ENCODE assay signal across 23 mouse cellular contexts in genomic region chr6:28102608-28103316, GRCm38 (mm10). TPM values are rescaled to one million over a fixed set of nuclear protein-coding genes. Genes with fewer than 3 reads are reported as not detected.
DNase-seq lines count a peak whose midpoint lies in the region; ATAC-seq and TF ChIP-seq lines count a peak whose summit lies in the region.
"Had no signal": no experiment of that assay in that cellular context is flagged by ENCODE, and none has a peak within 500 bp of the region (broad histone marks: within the 10 kb centered on the region; RNA-seq: fewer than 3 reads in every experiment).

No protein-coding gene starts in this region.

- no peak overlapping the region for H3K4me2 ChIP-seq in hindbrain, embryonic 11.5 days (replicated peaks; ENCODE audit: low read depth, low read length)
- H3K4me2 ChIP-seq in hindbrain, embryonic 14.5 days (replicated peaks) = no peak overlapping the region
- H3K4me2 ChIP-seq in neural tube, embryonic 15.5 days = no peak overlapping the region
- H3K4me2 ChIP-seq: embryonic facial prominence, embryonic 12.5 days; forebrain, embryonic 12.5 days; hindbrain, embryonic 13.5 days; intestine, embryonic 15.5 days had no signal

- H3K27ac ChIP-seq in hindbrain, embryonic 11.5 days (ENCODE audit: low read depth, low read length) = no peak overlapping the region
- no peak overlapping the region for H3K27ac ChIP-seq in hindbrain, embryonic 14.5 days
- no peak overlapping the region for H3K27ac ChIP-seq in neural tube, embryonic 15.5 days (replicated peaks)
- no peak overlapping the region for H3K27ac ChIP-seq in cerebellum, adult 2 months (ENCODE audit: insufficient read depth, low read length)
- H3K27ac ChIP-seq: embryonic facial prominence, embryonic 12.5 days; forebrain, embryonic 12.5 days; heart, embryonic 10.5 days; hindbrain, embryonic 13.5 days; intestine, embryonic 15.5 days had no signal

- peak; percentile 12 for DNase-seq in hindbrain, embryonic 11.5 days (ENCODE audit: low spot score)
- no peak for DNase-seq in hindbrain, embryonic 14.5 days (ENCODE audit: low spot score)
- peak; percentile 27 for DNase-seq in neural tube, embryonic 10.5 days (ENCODE audit: extremely low spot score, low spot score)
- peak; percentile 22 for DNase-seq in embryo, embryonic 9.5 days (ENCODE audit: extremely low spot score)
- DNase-seq in cerebellum, adult 2 months = no peak
- DNase-seq in thymus, postnatal 0 days (ENCODE audit: low spot score) = no peak
- DNase-seq: adrenal gland, adult 2 months; adrenal gland, postnatal 25 days; cerebellum, adult 11 months; cerebellum, adult 9-10 months; cerebellum, postnatal 25 days; gastrocnemius, postnatal 10 days; heart, adult 18-20 months; heart, postnatal 10 days; heart, postnatal 4 days had no signal

- H3K27me3 ChIP-seq in hindbrain, embryonic 11.5 days (ENCODE audit: control insufficient read depth, insufficient read depth, low read length) = no peaks in the 10 kb centered on the region
- H3K27me3 ChIP-seq in hindbrain, embryonic 14.5 days (ENCODE audit: control insufficient read depth, insufficient read depth, low read length) = no peaks in the 10 kb centered on the region
- no peaks in the 10 kb centered on the region for H3K27me3 ChIP-seq in neural tube, embryonic 15.5 days (replicated peaks)
- no peaks in the 10 kb centered on the region for H3K27me3 ChIP-seq in cerebellum, adult 2 months (ENCODE audit: control insufficient read depth, insufficient read depth, low read length)
- H3K27me3 ChIP-seq: CH12.LX; embryonic facial prominence, embryonic 12.5 days; forebrain, embryonic 12.5 days; hindbrain, embryonic 13.5 days; intestine, embryonic 15.5 days had no signal

- no peaks in the 10 kb centered on the region for H3K9me3 ChIP-seq in hindbrain, embryonic 11.5 days (ENCODE audit: control insufficient read depth, low read length)
- no peaks in the 10 kb centered on the region for H3K9me3 ChIP-seq in hindbrain, embryonic 14.5 days (ENCODE audit: control insufficient read depth, low read length)
- H3K9me3 ChIP-seq in neural tube, embryonic 15.5 days (replicated peaks) = no peaks in the 10 kb centered on the region
- H3K9me3 ChIP-seq: embryonic facial prominence, embryonic 12.5 days; forebrain, embryonic 12.5 days; heart, embryonic 10.5 days; hindbrain, embryonic 13.5 days; intestine, embryonic 15.5 days had no signal

- ATAC-seq in hindbrain, embryonic 11.5 days (ENCODE audit: low FRiP score) = no peak
- ATAC-seq in hindbrain, embryonic 14.5 days (ENCODE audit: low FRiP score) = no peak
- no peak for ATAC-seq in neural tube, embryonic 15.5 days (ENCODE audit: low FRiP score)
- ATAC-seq: intestine, embryonic 15.5 days; Patski had no signal

- no peak for TF ChIP-seq CTCF in cerebellum, adult 2 months (IDR thresholded peaks at IDR 0.05; ENCODE audit: borderline replicate concordance, insufficient read depth, low read depth, low read length)

- TF ChIP-seq POLR2A in cerebellum, adult 2 months (IDR thresholded peaks at IDR 0.05; ENCODE audit: borderline replicate concordance, insufficient read depth, low read length) = no peak

- no peaks in the 10 kb centered on the region for H3K4me1 ChIP-seq in hindbrain, embryonic 11.5 days (replicated peaks; ENCODE audit: control insufficient read depth, insufficient read depth, low read length)
- H3K4me1 ChIP-seq in hindbrain, embryonic 14.5 days (replicated peaks; ENCODE audit: control insufficient read depth, insufficient read depth, low read length) = no peaks in the 10 kb centered on the region
- no peaks in the 10 kb centered on the region for H3K4me1 ChIP-seq in neural tube, embryonic 15.5 days
- H3K4me1 ChIP-seq in cerebellum, adult 2 months (ENCODE audit: control insufficient read depth, insufficient read depth, low read length) = no peaks in the 10 kb centered on the region
- H3K4me1 ChIP-seq: embryonic facial prominence, embryonic 12.5 days; forebrain, embryonic 12.5 days; heart, embryonic 10.5 days; hindbrain, embryonic 13.5 days; intestine, embryonic 15.5 days had no signal

- no peak overlapping the region for H3K9ac ChIP-seq in hindbrain, embryonic 11.5 days (ENCODE audit: low read depth, low read length)
- no peak overlapping the region for H3K9ac ChIP-seq in hindbrain, embryonic 14.5 days
- H3K9ac ChIP-seq in neural tube, embryonic 15.5 days (replicated peaks) = no peak overlapping the region
- H3K9ac ChIP-seq: embryonic facial prominence, embryonic 12.5 days; forebrain, embryonic 12.5 days; hindbrain, embryonic 13.5 days; intestine, embryonic 15.5 days had no signal

- no peak overlapping the region for H3K4me3 ChIP-seq in hindbrain, embryonic 11.5 days (ENCODE audit: low read depth, low read length)
- no peak overlapping the region for H3K4me3 ChIP-seq in hindbrain, embryonic 14.5 days (replicated peaks; ENCODE audit: low read length)
- H3K4me3 ChIP-seq in neural tube, embryonic 15.5 days (replicated peaks) = no peak overlapping the region
- H3K4me3 ChIP-seq in cerebellum, adult 2 months (replicated peaks; ENCODE audit: insufficient read depth, low read depth, low read length) = no peak overlapping the region
- H3K4me3 ChIP-seq: embryonic facial prominence, embryonic 12.5 days; forebrain, embryonic 12.5 days; heart, embryonic 10.5 days; hindbrain, embryonic 13.5 days; intestine, embryonic 15.5 days had no signal

- no peaks in the 10 kb centered on the region for H3K36me3 ChIP-seq in hindbrain, embryonic 11.5 days (ENCODE audit: control insufficient read depth, insufficient read depth, low read length)
- H3K36me3 ChIP-seq in hindbrain, embryonic 14.5 days (replicated peaks; ENCODE audit: control insufficient read depth, insufficient read depth) = no peaks in the 10 kb centered on the region
- no peaks in the 10 kb centered on the region for H3K36me3 ChIP-seq in neural tube, embryonic 15.5 days
- H3K36me3 ChIP-seq: embryonic facial prominence, embryonic 12.5 days; forebrain, embryonic 12.5 days; heart, embryonic 10.5 days; hindbrain, embryonic 13.5 days; intestine, embryonic 15.5 days had no signal

- WGBS in hindbrain, embryonic 11.5 days = 39% methylated on average over 9 of the region's 9 CpGs
- WGBS in hindbrain, embryonic 14.5 days = 41% methylated on average over 9 of the region's 9 CpGs
- WGBS in neural tube, embryonic 15.5 days = 33% methylated on average over 9 of the region's 9 CpGs
- WGBS in cerebellum, adult 2 months = 52% methylated on average over 9 of the region's 9 CpGs

RNA-seq across cellular contexts. Expression of gene Grm8, which starts 32.2 kb away (rescaled TPM):
- 1.5 and 1.9 TPM in 2 replicates for polyA plus RNA-seq in hindbrain, embryonic 11.5 days (2014; fragmentation: Nextera tagmentation; extraction: Ambion mirVana)
- 11.7 and 11.8 TPM in 2 replicates for polyA plus RNA-seq in hindbrain, embryonic 14.5 days (2014; fragmentation: Nextera tagmentation; extraction: Ambion mirVana)
- 12.3 and 12.9 TPM in 2 replicates for polyA plus RNA-seq in neural tube, embryonic 15.5 days (2015; fragmentation: Nextera tagmentation; extraction: Ambion mirVana)
- 6.6 and 7.3 TPM in 2 replicates for polyA plus RNA-seq in cerebellum, adult 2 months (2012; rRNA removed)
- polyA plus RNA-seq in thymus, postnatal 0 days (2015; fragmentation: Nextera tagmentation; extraction: Ambion mirVana) = 0.75 and 0.84 TPM in 2 replicates
- polyA plus RNA-seq: Patski had no signal

Comparison
In these comparisons a context has a peak if more than half of its experiments do, and no peak if none do; other contexts are left out.
1. DNase-seq: peak in hindbrain, embryonic 11.5 days (single experiment), neural tube, embryonic 10.5 days (single experiment) and embryo, embryonic 9.5 days (single experiment); none in hindbrain, embryonic 14.5 days (single experiment), cerebellum, adult 2 months (0 of 2) and thymus, postnatal 0 days (single experiment).